Mouse (Mus musculus): ENCODE results near the gene Prnp. TPM values are rescaled to one million over a fixed set of nuclear protein-coding genes. Genes with fewer than 3 reads are reported as not detected.

The Prnp gene
- polyA plus RNA-seq (2012; rRNA removed) = 204 and 218 TPM in 2 replicates

GRCm38 (mm10) chr2:131909683-131910572 lies at the start of gene Prnp, which contains the start of gene Prn:
Gene Prnp (plus strand): TSS chr2:131909928.
Gene Prn (plus strand): TSS chr2:131909957.

DNA sequence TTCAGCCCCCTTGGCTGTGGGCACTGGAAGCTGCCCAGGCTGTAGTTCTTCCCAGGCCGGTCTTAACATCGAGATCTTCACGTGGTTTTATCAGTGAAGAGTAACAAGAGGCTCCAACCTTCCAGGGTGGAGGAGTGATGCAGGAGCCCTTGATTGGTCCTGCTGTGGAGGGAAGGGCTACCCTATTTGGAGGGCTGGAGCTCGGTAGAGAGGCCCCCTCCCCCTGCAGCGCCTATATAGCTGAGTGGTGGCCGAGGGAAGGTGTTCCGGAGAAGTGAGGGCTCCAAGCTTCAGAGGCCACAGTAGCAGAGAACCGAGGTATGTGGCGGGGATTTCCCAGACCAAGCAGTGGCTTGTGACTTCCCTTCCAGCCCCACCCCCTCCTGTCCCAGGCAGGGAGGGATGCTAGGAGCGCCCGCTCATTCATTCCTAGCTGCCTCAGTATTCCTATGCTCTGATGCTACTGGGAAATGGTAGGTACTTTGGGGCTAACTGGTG lies 40.9 kb downstream of the Prnp start, which contains the start of gene Prnd:
TSS of gene Prnd (plus strand) at position 264 of the 498 bp plus-strand sequence.

Other genes with a start within 250 kb of the Prnp start
- gene Erv3, start 50.2 kb upstream of the Prnp start, polyA plus RNA-seq (2012; rRNA removed) = 0.05 and 0.06 TPM in 2 replicates
- gene Prn, start within 50 bp of the Prnp start, polyA plus RNA-seq (2012; rRNA removed) = 0.04 and 0.10 TPM in 2 replicates
- 7.0 TPM in 2 replicates for gene Prnd, start 40.9 kb downstream of the Prnp start, polyA plus RNA-seq (2012; rRNA removed)
- 19.5 and 21.3 TPM in 2 replicates for gene Rassf2, start 120.3 kb downstream of the Prnp start, polyA plus RNA-seq (2012; rRNA removed)
- 43.7 and 45.6 TPM in 2 replicates for gene Slc23a2, start 235.2 kb downstream of the Prnp start, polyA plus RNA-seq (2012; rRNA removed)

Measured in central nervous system, embryonic 18 days (tissue).